Mouse (Mus musculus) C2C12 (cell line): Measurements from ENCODE around the gene Hspa8.

ENCODE experiments used
- CEBPB ChIP-seq: IDR thresholded peaks from one replicate; pipeline ENCODE4 v1.6.1; 2011; ENCODE audit warnings: low read depth, mild to moderate bottlenecking, control low read depth, moderate library complexity
- CTCF ChIP-seq: IDR thresholded peaks from one replicate; pipeline ENCODE4 v1.5.1; 2011; ENCODE audit not compliant: control insufficient read depth, insufficient read depth, insufficient read length
- FOSL1 ChIP-seq: IDR thresholded peaks from one replicate; pipeline ENCODE4 v1.8.0; 2011; ENCODE audit warnings: mild to moderate bottlenecking, low read length; ENCODE audit not compliant: poor library complexity, insufficient read depth, severe bottlenecking
- MAX ChIP-seq: IDR thresholded peaks from one replicate; pipeline ENCODE4 v1.6.1; 2011; ENCODE audit warnings: mild to moderate bottlenecking, control low read depth
- MYOD1 ChIP-seq: IDR thresholded peaks from one replicate; pipeline ENCODE4 v1.6.1; 2011; ENCODE audit warnings: low read depth; ENCODE audit not compliant: control insufficient read depth, insufficient read length
- MYOG ChIP-seq: IDR thresholded peaks from one replicate; pipeline ENCODE4 v1.6.1; 2011; ENCODE audit not compliant: control insufficient read depth, insufficient read length; ENCODE audit errors: extremely low read depth
- USF1 ChIP-seq: IDR thresholded peaks from one replicate; pipeline ENCODE4 v1.6.1; 2011; ENCODE audit warnings: low read depth, mild to moderate bottlenecking, control low read depth, moderate library complexity

- TF ChIP-seq CTCF: no peak
- TF ChIP-seq CEBPB: no peak
- no peak for TF ChIP-seq MAX
- no peak for TF ChIP-seq USF1
- no peak for TF ChIP-seq MYOG
- TF ChIP-seq FOSL1: no peak
- no peak for TF ChIP-seq MYOD1
These were observed 19.7 kb upstream of the Hspa8 start for GRCm38 (mm10) chr9:40780892-40781725.
